Mouse (Mus musculus) embryonic facial prominence, embryonic 10.5 days (tissue): ENCODE results near the gene Gtpbp8. TPM values are rescaled to one million over a fixed set of nuclear protein-coding genes. Genes with fewer than 3 reads are reported as not detected.

Source experiments
- polyA plus RNA-seq: library from polyadenylated mRNA; unstranded; fragments of >200 nt; fragmentation: Nextera tagmentation; extraction: Ambion mirVana; gene quantifications from 2 replicates; pipeline ENCODE4 v1.2.1, GENCODE M21; 2016

The Gtpbp8 gene
- polyA plus RNA-seq, 1 experiment from 2014 or later = 24.8 TPM

Other genes starting within 250 kb of the Gtpbp8 start
- 14.2 and 14.3 TPM in 2 replicates for gene Boc, start 187.5 kb downstream of the Gtpbp8 start, polyA plus RNA-seq
- gene Nepro, start 22.1 kb downstream of the Gtpbp8 start, polyA plus RNA-seq = 13.4 and 14.1 TPM in 2 replicates
- 0.15 and 0.16 TPM in 2 replicates for gene Cd200r1, start 19.4 kb upstream of the Gtpbp8 start, polyA plus RNA-seq
- gene Cd200r4, start 65.4 kb upstream of the Gtpbp8 start, polyA plus RNA-seq = not detected in 2 replicates
- not detected in 2 replicates for gene Cd200r2, start 120.7 kb upstream of the Gtpbp8 start, polyA plus RNA-seq
- gene Cd200r3, start 197.3 kb upstream of the Gtpbp8 start, polyA plus RNA-seq = not detected in 2 replicates